Mouse (Mus musculus): ENCODE data around the gene Cemip2. TPM values are rescaled to one million over a fixed set of nuclear protein-coding genes. Genes with fewer than 3 reads are reported as not detected.
A peak's percentile ranks its signal among the peaks of the same experiment; 100 is the strongest.

Gene Cemip2
- total RNA-seq, 2 experiments from 2014 or later = 22.8 to 23.7 TPM

DNA sequence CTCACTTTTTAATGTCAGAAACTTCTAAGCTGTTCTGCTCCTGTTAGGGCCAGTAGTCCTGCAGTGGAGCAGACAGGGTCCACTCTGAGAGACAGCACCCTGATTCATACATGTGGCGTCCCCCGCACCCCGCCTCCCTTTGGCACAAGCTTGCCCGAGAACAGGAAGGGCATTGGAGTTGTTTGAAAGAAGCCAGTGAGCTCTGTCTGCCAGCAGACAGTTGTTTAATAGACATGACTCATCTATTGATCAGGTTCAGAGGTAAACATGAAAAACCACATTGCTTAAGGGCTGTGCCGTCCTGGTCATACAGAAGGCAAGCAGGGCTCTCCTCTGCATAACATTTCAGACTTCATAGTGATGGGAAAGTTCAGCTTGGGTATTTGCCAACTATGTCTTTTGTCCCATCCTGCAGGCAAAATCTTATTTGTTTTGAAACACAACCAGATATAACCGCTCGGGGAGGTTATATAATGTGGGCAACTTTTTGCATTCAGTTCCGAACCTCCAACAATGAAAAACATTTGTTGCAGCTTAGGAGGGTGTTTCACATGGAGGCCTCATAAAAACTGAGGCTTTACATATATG lies 36.4 kb downstream of the Cemip2 start:
- DNase-seq = peak; percentile 47 to 60

DNA sequence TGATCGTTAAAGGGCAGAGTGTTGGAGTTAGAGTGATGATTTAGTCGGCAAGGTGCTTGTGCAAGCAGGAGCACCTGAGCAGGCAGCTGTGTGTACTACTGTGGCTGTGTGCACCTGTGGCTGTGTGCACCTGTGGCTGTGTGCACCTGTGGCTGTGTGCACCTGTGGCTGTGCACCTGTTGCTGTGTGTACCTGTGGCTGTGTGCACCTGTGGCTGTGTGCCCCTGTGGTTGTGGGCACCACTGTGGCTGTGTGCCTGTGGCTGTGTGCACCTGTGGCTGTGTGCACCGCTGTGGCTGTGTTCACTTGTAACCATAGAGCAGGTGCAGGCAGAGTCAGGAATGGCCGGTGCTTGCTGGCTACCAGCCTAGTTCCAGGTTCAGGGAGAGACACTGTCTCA lies 38.1 kb downstream of the Cemip2 start:
- DNase-seq = no peak

- no peak for DNase-seq
These were observed 40.0 kb downstream of the Cemip2 start for GRCm38 (mm10) chr19:21818021-21818725.

GRCm38 (mm10) chr19:21819585-21819984 lies 41.4 kb downstream of the Cemip2 start:
- peak; percentile 35 for DNase-seq

DNA sequence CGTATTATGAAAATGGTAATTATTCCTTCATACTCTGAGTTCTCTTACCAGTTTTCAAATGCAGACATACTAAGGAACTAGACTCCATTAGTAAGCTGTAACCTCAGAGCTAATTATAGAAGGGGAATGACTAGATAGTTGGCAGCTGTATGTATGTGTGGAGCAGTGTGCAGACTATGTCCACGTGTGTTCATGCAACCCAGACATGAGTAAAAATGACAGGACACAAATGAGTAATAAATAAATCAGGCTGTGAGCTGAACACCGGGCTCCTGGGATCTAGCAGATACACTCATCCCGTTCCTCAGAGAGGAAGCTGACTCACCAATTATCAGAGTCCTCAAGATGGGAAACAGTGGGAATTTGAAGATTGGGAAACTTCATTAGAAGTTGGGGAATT lies 42.0 kb downstream of the Cemip2 start:
- no peak for DNase-seq

DNA sequence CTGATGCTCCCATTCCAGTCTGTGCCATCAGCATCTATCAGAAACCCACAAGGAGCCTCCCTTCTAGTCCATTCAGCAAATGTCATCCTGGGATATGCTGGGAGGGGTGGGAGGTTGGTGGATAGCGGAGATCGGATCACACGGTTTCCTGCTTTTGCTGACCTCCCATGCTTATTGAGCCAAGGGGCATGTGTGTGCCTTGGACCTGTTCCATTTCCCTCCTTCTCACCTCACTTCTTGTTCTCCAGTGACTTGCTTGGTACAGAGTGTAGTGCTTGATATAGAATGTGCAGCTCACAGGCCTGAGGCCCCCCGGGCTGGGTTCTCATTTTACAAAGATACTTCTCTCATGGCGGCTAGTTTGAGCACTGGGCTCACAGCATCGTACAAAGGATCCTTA lies 43.7 kb downstream of the Cemip2 start:
- DNase-seq = peak in 1 of 2 experiments; percentile 33

DNA sequence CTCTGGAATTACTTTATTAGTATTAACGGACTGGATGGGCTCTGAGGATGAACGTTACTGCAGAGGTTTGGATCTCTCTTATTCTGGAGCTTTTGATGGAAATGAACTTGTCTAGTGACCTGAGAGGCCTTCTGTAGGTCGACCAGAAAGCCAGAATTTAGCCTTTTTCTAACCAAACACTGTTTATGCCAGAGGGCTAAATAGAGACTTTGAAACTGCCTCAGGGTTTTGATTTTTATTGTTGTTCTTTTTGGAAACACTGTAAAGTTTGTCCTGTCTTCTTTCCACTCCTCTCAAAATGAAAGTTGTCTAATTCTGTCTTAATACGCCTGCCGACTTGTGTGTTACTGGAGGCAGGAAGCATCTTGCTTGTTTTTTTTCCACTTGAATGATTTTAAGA lies 46.0 kb downstream of the Cemip2 start:
- DNase-seq = no peak

DNA sequence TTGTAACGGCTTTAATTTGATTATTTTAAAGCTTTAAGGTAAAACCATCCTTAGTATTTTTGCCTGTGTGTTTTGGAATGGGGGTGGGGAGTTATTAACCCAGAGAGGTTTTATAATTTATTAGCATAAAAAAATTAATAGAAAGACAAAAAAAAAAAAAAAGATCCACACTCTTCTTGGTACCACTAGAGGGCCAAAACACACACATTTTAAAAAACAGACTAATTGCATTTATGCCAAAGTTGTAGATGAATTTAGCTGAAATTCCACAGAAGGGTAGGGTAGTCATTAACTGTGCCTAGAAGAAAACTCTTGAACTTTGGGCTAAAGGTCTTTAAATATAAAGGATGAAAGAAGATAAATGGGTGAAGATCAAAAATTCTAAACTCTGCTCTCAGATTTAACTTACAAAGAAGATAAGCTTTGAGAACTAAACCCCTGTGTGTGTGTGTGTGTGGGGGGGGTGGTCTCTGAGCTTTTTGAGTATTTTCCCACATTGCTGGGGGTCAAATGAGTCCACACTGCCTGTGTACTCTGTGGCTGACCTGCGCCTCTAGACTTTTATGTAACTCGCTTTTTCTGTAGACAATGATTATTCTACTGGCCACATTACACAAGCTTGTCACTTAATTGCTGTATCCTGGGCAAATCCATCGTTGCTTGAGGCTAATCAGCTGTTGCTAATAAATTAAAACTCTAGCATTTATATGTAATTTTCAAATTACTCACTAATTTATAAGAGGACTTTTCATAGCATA lies 47.2 kb downstream of the Cemip2 start:
- no peak for DNase-seq

DNA sequence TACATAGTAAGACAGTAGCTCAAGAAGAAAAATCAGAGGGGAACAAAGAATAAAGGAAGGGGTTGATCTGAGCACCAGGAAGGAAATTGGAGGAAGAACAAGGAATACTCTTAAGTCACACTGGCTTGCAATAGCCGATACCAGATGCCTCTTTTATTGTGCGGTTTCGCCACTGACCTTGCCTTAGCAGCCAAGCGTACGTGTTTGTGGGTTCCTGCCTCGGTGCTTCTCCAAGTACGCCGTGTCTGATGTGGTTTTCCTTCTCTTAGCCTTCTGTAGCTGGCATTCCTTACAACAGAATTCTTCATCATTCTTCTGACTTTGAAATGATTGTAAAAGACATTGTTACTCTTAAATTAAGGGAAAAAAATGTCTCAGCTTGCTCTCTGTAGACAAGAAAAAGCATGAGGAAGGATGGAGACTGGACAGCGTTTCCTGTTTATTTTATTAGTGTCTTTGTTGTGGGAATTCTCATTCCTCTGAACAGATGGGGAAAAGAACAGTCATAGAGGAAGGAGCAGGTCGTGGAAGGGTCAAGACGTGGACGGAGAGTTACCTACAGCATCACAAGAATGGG lies 55.4 kb downstream of the Cemip2 start:
- peak in 1 of 2 experiments; percentile 20 for DNase-seq

- DNase-seq = no peak
These were observed 56.8 kb downstream of the Cemip2 start for GRCm38 (mm10) chr19:21834952-21835351.

GRCm38 (mm10) chr19:21850721-21851120 lies 72.6 kb downstream of the Cemip2 start:
- no peak for DNase-seq

DNA sequence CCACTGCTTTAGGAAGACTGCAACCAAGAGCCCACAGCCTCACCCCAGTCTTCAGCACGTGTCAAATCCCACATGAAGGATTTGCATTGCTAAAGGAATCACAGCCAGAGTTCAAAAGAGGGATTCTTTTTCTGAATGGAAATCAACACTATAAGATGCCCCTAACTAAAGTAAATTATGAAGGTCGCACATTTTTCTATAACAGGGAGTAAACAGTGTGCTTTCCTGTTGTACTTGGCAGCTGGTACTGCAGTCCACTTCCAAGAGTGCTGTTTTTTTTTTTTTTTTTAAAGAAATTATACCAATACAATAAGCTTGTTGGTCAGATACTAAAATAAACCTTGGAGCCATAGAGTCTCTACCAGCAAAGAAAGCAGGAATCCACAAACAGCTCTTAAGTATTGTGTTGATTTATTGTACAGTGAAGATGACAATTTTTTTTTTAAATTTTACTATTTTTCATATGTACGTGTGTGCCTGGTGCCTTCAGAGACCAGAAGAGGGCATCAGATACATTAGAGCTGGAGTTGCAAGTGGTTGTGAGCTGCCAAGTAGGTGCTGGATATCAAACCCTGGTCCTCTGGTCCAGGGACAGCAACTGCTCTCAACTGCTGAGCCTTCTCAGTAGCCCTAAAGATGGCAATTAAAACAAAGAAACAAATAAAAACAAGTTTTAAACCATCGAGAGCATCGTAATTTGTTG lies 76.5 kb downstream of the Cemip2 start:
- no peak for DNase-seq

GRCm38 (mm10) chr19:21855421-21856128 lies 77.4 kb downstream of the Cemip2 start:
- no peak for DNase-seq

- DNase-seq = no peak
These were observed 80.8 kb downstream of the Cemip2 start for GRCm38 (mm10) chr19:21858846-21859521.

GRCm38 (mm10) chr19:21860132-21860531 lies 82.0 kb downstream of the Cemip2 start:
- DNase-seq = no peak

DNA sequence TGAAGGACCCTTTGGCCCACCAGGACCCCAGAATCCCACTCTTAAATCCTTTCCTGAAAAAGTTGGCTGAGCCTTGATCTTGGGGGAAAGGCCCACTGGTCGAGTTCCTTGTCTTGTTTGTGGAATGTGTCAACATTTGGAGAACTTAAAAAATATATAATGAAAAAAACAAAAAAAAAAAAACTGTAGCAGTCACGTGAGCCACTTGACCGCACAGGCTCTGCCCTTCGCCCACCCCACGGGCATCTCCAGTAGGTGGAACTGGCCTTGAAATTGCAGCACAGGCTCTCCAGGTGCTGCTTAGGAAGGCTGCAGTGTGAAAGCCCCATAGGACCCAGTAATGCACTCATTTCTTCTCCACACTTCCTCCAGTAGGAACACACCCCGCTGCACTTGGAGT lies 82.8 kb downstream of the Cemip2 start:
- no peak for DNase-seq

GRCm38 (mm10) chr19:21862289-21862990 lies 84.3 kb downstream of the Cemip2 start:
- DNase-seq = no peak

GRCm38 (mm10) chr19:21862991-21863931 lies 85.1 kb downstream of the Cemip2 start:
- DNase-seq = no peak
